Mouse (Mus musculus): ENCODE measurements around the gene Wdr46.
"Not testable (repeated sequence)": the region's sequence is repeated elsewhere in the genome, so short reads cannot be mapped to it uniquely, and the experiment has no call there.

- peak; percentile 52 for TF ChIP-seq CTCF (IDR thresholded peaks at IDR 0.05)
- TF ChIP-seq POLR2A (IDR thresholded peaks at IDR 0.05; ENCODE audit: insufficient read depth, low read depth, low read length) = not testable (repeated sequence)
Observed at GRCm38 (mm10) chr17:33891892-33892291, 48.6 kb upstream of the Wdr46 start.

All from heart, adult 2 months (tissue).